Mouse (Mus musculus) cerebellum, adult 8-10 months (tissue): ENCODE data around the gene Mnx1.
"Not testable (repeated sequence)": the region's sequence is repeated elsewhere in the genome, so short reads cannot be mapped to it uniquely, and the experiment has no call there.

ENCODE experiments used
- DNase-seq: peaks from one replicate; pipeline ENCODE4 v3.0.0; 2022

Mnx1 gene

GRCm38 (mm10) chr5:29468351-29469065 lies 9.8 kb downstream of the Mnx1 start:
- DNase-seq: no peak

GRCm38 (mm10) chr5:29467489-29468350 lies 10.6 kb downstream of the Mnx1 start:
- no peak for DNase-seq

GRCm38 (mm10) chr5:29462943-29463686 lies 15.2 kb downstream of the Mnx1 start:
- no peak for DNase-seq

GRCm38 (mm10) chr5:29456895-29457656 lies 21.2 kb downstream of the Mnx1 start:
- DNase-seq: no peak

GRCm38 (mm10) chr5:29452352-29452751 lies 25.9 kb downstream of the Mnx1 start:
- no peak for DNase-seq

- DNase-seq: no peak
These were observed 33.0 kb downstream of the Mnx1 start for GRCm38 (mm10) chr5:29445275-29445674.

GRCm38 (mm10) chr5:29436728-29437127 lies 41.5 kb downstream of the Mnx1 start:
- not testable (repeated sequence) for DNase-seq

- DNase-seq: no peak
These were observed 42.8 kb downstream of the Mnx1 start for GRCm38 (mm10) chr5:29435491-29435890.

- no peak for DNase-seq
These were observed 43.4 kb downstream of the Mnx1 start for GRCm38 (mm10) chr5:29434872-29435358.

- peak; percentile 86 for DNase-seq
These were observed 43.9 kb downstream of the Mnx1 start, which contains the start of gene Nom1 for GRCm38 (mm10) chr5:29434228-29434871. Gene Nom1 (plus strand): TSS chr5:29434664.

- not testable (repeated sequence) for DNase-seq
These were observed 54.9 kb downstream of the Mnx1 start for GRCm38 (mm10) chr5:29423330-29423729.
